Mouse (Mus musculus): ENCODE measurements around the gene Ttc25.
"Not testable (repeated sequence)": the region's sequence is repeated elsewhere in the genome, so short reads cannot be mapped to it uniquely, and the experiment has no call there.

The Ttc25 gene

GRCm38 (mm10) chr11:100528375-100529165 is 16.8 kb upstream of the Ttc25 start:
- no peak for ATAC-seq (ENCODE audit: low TSS enrichment)

GRCm38 (mm10) chr11:100533871-100534270 is 11.5 kb upstream of the Ttc25 start:
- ATAC-seq (ENCODE audit: low TSS enrichment), result no peak

GRCm38 (mm10) chr11:100534411-100534810 is 11.0 kb upstream of the Ttc25 start:
- not testable (repeated sequence) for ATAC-seq (ENCODE audit: low TSS enrichment)

GRCm38 (mm10) chr11:100534821-100535220 is 10.6 kb upstream of the Ttc25 start:
- not testable (repeated sequence) for ATAC-seq (ENCODE audit: low TSS enrichment)

GRCm38 (mm10) chr11:100535996-100536395 is 9.4 kb upstream of the Ttc25 start:
- no peak for ATAC-seq (ENCODE audit: low TSS enrichment)

- no peak for ATAC-seq (ENCODE audit: low TSS enrichment)
Observed at GRCm38 (mm10) chr11:100536466-100536865, 8.9 kb upstream of the Ttc25 start.

DNA sequence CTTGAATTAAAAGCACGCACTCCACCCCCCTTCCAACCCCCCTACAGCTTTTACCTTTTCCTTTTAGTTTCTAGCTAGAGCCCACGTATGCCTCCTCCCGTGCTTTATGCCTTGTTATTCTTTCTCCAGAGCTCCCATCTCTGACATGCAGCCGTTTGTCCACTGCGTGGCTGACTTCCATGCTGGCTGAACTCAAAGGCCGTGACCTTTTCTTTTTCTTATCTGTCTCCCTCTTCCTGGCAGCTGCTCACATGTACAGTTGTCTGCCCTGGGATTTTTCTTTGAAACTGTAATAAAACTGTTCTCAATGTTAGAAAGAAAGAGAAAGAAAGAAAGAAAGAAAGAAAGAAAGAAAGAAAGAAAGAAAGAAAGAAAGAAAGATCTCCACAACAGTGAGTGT is 4.4 kb upstream of the Ttc25 start:
- ATAC-seq (ENCODE audit: low TSS enrichment), result no peak

- ATAC-seq (ENCODE audit: low TSS enrichment), result no peak
Observed at GRCm38 (mm10) chr11:100541577-100541976, 3.8 kb upstream of the Ttc25 start.

GRCm38 (mm10) chr11:100545746-100546085 is 309 bp downstream of the Ttc25 start:
- ATAC-seq (ENCODE audit: low TSS enrichment), result peak; percentile 31; the same call in 1 of the 2 replicates

GRCm38 (mm10) chr11:100546955-100547354 is 1.5 kb downstream of the Ttc25 start:
- no peak for ATAC-seq (ENCODE audit: low TSS enrichment)

- ATAC-seq (ENCODE audit: low TSS enrichment), result no peak
Observed at GRCm38 (mm10) chr11:100548141-100548540, 2.7 kb downstream of the Ttc25 start.

GRCm38 (mm10) chr11:100549466-100549865 is 4.1 kb downstream of the Ttc25 start:
- ATAC-seq (ENCODE audit: low TSS enrichment), result no peak

DNA sequence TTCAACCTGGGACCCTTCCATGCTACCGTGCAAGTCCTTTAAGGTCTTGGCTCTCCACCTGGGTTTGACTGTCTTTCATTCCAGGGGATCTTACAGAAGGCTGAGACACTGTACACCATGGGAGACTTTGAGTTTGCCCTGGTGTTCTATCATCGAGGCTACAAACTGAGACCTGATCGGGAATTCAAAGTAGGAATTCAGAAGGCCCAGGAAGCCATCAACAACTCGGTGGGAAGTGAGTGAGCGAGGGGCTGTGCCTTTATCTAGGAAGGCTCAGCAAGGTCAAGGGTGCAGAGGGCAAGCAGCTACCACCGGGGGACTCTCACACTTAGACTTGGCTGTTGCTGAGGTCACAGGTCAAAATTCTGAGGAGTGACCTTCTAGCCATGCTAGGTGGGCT is 4.7 kb downstream of the Ttc25 start:
- no peak for ATAC-seq (ENCODE audit: low TSS enrichment)

DNA sequence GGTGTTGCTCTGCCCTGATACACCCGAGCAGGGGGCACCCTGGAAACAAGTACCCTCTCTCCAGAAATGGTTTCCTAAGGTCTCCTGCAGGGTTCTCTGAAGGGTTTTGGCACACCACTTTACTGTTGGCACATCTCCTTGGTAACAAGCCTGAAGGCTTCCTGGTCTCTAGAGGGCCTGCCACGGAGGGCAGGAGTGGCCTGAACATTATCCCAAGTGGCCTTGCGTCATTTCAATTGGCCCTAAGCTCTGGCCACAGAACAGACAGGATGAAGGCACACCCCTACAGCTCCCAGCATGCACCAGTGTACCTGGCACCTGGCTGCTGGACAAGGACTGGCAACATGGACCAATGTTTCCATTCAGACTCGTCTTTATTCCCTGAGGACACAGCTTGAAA is 7.4 kb downstream of the Ttc25 start:
- no peak for ATAC-seq (ENCODE audit: low TSS enrichment)

DNA sequence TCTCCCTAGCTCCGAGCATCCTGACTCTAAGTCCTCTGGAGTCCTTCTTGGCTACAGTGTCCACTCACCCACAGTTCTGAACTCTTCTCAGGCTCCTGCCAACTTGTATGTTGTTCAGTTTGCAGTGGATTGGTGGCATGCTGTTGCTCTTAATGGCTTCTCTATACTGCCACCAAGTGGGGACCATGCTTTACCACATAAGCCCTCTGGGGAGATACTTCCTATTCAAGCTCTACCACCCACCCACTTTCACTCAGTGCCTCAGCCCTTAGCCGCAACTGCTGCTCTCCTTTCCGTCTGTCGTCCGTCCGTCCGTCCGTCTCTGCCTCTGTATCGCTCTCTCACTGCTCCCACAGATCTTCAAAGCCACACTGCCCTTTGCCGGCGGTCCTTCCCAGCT is 10.2 kb downstream of the Ttc25 start:
- peak; percentile 87 for ATAC-seq (ENCODE audit: low TSS enrichment)

- ATAC-seq (ENCODE audit: low TSS enrichment), result no peak
Observed at GRCm38 (mm10) chr11:100557563-100557962, 12.2 kb downstream of the Ttc25 start.

GRCm38 (mm10) chr11:100559476-100559875 is 14.1 kb downstream of the Ttc25 start:
- no peak for ATAC-seq (ENCODE audit: low TSS enrichment)

- ATAC-seq (ENCODE audit: low TSS enrichment), result no peak
Observed at GRCm38 (mm10) chr11:100561748-100562147, 16.3 kb downstream of the Ttc25 start.

GRCm38 (mm10) chr11:100564297-100564696 is 18.9 kb downstream of the Ttc25 start:
- peak; percentile 91 for ATAC-seq (ENCODE audit: low TSS enrichment)

DNA sequence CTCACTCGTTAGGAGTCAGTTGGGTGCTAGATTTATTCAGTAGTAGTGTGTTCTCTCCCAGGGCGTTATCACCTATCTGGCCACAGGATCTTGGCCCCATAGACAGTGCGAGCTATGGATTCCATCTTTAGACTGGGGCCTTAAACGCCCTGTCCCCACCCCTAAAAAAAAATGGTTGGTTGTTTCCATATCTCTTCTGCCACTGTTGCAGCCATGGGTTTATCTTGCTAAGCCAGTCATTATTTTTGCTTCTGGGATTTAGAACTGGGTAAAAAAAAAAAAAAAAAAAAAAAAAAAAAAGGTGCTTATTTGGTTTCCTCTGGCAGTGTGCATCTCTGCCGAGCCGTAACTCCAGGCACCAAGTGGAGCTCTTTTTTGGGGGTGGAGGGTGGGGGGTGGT is 19.3 kb downstream of the Ttc25 start:
- ATAC-seq (ENCODE audit: low TSS enrichment), result no peak

DNA sequence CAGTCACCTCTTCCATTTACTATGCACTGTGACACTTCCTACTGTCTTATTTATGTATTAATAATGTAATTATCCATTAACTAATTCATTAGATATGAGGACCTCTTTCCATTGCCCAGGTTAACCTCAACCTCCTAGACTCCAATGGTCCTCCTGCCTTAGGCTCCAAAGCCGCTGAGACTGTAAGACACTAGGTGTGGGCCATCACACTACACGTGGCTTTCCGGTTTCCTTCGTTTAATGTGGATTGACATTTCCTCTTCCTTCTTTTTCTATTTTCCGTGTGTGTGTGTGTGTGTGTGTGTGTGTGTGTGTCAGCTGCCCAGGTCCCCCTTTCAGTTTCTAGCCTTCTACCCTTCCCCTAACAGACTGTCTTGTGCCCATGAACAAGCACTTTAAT is 21.8 kb downstream of the Ttc25 start:
- no peak for ATAC-seq (ENCODE audit: low TSS enrichment)

DNA sequence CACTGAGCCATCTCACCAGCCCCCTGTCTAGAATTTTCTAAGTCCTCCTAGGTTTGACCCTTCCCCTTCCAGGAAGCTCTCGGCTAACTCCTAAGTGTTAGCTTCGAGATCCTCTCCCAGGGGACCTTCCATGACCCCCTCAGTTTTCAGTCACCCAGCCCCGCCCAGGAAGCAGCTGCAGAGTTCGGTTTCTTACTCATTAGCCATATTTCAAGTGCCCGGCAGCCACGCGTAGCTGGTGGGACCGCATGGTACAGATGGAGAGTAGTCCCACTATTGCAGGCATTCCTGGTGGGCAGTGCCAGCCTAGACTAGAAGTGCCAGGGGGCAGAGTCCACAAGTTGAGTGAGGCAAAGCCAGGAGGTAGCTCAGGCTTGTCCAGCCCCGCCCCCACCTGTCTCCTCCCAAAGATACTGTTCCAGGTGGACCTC is 22.4 kb downstream of the Ttc25 start:
- no peak for ATAC-seq (ENCODE audit: low TSS enrichment)

DNA sequence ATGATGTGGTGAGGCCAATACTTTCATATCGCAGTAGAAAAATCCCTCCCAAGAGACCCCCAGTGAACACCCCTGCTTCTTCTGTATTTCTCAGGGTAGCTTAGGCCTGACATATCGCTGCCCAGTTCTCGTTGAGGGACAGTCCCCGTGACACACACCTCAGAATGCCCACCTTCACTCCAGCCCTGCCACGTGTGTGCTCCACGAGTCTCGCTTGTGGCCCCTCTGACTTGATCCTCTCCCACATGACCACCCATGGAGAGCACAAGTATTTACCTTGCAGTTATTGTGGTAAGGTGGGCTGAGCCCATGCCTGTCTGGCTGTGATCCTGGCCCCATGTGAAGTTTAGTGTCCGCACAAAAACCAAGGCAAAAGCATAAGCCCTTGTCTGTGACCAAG is 23.3 kb downstream of the Ttc25 start:
- no peak for ATAC-seq (ENCODE audit: low TSS enrichment)

DNA sequence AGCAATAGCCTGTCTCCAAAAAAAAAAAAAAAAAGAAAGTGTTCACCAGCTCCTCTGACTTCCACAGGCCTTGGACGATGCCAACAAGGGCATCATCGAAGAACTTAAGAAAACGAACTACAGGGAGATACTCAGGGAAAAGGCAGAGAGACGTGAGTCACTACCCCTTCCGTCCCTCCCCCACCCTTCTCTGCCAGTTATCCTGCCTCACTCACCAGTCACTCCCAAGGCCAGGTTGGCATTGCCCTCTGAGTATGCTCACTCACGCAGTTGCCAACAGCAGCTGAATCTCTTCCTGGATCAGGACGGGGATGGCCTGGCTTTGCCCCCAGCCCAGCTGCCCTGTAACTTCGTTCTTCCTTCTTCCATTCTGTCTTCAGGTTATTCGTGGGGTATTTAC is 24.4 kb downstream of the Ttc25 start:
- ATAC-seq (ENCODE audit: low TSS enrichment), result no peak
